Mouse (Mus musculus) CH12F3 (cell line): ENCODE measurements around the gene Tmsb15l.
"Not testable (repeated sequence)": the region's sequence is repeated elsewhere in the genome, so short reads cannot be mapped to it uniquely, and the experiment has no call there.

Experiments used
- in situ Hi-C: fragments of 300-500 bp; cut with MboI; formaldehyde crosslinking; loops from 2 replicates; pipeline ENCODE4 v1.14.3; 2020; ENCODE audit warnings: low sequenced_read_pairs

The Tmsb15l gene

GRCm38 (mm10) chrX:136976424-136977084 lies at the start of gene Tmsb15l, which contains the start of gene Tmsb15b1:
Gene Tmsb15l (minus strand): TSS chrX:136976869.
Gene Tmsb15b1 (minus strand): TSS chrX:136976874.
- in situ Hi-C loops, result no loop called here

GRCm38 (mm10) chrX:137019310-137019709 lies 42.6 kb upstream of the Tmsb15l start:
- in situ Hi-C loops, result no loop called here

GRCm38 (mm10) chrX:137017668-137018067 lies 41.0 kb upstream of the Tmsb15l start:
- in situ Hi-C loops, result no loop called here

- in situ Hi-C loops, result no loop called here
Measured at GRCm38 (mm10) chrX:137015099-137015709, 38.5 kb upstream of the Tmsb15l start.

- in situ Hi-C loops, result no loop called here
Measured at GRCm38 (mm10) chrX:136996256-136996655, 19.6 kb upstream of the Tmsb15l start.

- in situ Hi-C loops, result no loop called here
Measured at GRCm38 (mm10) chrX:136993641-136994040, 17.0 kb upstream of the Tmsb15l start.

GRCm38 (mm10) chrX:136992978-136993547 lies 16.4 kb upstream of the Tmsb15l start, which contains the start of gene Zcchc18:
Gene Zcchc18 (plus strand): TSS chrX:136993155.
- in situ Hi-C loops, result no loop called here

- in situ Hi-C loops, result no loop called here
Measured at GRCm38 (mm10) chrX:136992191-136992965, 15.7 kb upstream of the Tmsb15l start.

GRCm38 (mm10) chrX:136991274-136991673 lies 14.6 kb upstream of the Tmsb15l start:
- in situ Hi-C loops, result no loop called here

GRCm38 (mm10) chrX:136986039-136986438 lies 9.4 kb upstream of the Tmsb15l start:
- in situ Hi-C loops, result no loop called here

- in situ Hi-C loops, result no loop called here
Measured at GRCm38 (mm10) chrX:136978616-136979015, 1.9 kb upstream of the Tmsb15l start.

- in situ Hi-C loops, result not testable (repeated sequence)
Measured at GRCm38 (mm10) chrX:136975397-136975796, 1.3 kb downstream of the Tmsb15l start, which contains the start of gene Tmsb15b2. Gene Tmsb15b2 (minus strand): TSS chrX:136975497.

- in situ Hi-C loops, result loop anchor here (10.0 kb wide), 1 partner anchor 65 kb away; no protein-coding TSS in a partner anchor
Measured at GRCm38 (mm10) chrX:136959688-136960087, 17.0 kb downstream of the Tmsb15l start.

- in situ Hi-C loops, result not testable (repeated sequence)
Measured at GRCm38 (mm10) chrX:136958300-136958699, 18.4 kb downstream of the Tmsb15l start.

- in situ Hi-C loops, result not testable (repeated sequence)
Measured at GRCm38 (mm10) chrX:136957583-136958279, 18.9 kb downstream of the Tmsb15l start.

GRCm38 (mm10) chrX:136937985-136938384 lies 38.7 kb downstream of the Tmsb15l start:
- in situ Hi-C loops, result no loop called here

- in situ Hi-C loops, result no loop called here
Measured at GRCm38 (mm10) chrX:136927031-136927430, 49.6 kb downstream of the Tmsb15l start, which contains the start of gene H2bfm. Gene H2bfm (plus strand): TSS chrX:136927325.

- in situ Hi-C loops, result no loop called here
Measured at GRCm38 (mm10) chrX:136925863-136926262, 50.8 kb downstream of the Tmsb15l start.
